Mouse (Mus musculus): ENCODE measurements around the gene Utrn. TPM values are rescaled to one million over a fixed set of nuclear protein-coding genes. Genes with fewer than 3 reads are reported as not detected.

Utrn gene
- polyA plus RNA-seq, 1 experiment, result 159 TPM

- H3K9me3 ChIP-seq (replicated peaks; ENCODE audit: control insufficient read depth, insufficient read depth, low read length, poor library complexity, severe bottlenecking), result no peaks in the 10 kb centered on the region
- no peak overlapping the region for H3K4me3 ChIP-seq (ENCODE audit: low read depth, low read length)
- no peak overlapping the region for H3K9ac ChIP-seq (ENCODE audit: low read depth, poor library complexity, severe bottlenecking)
- no peaks in the 10 kb centered on the region for H3K4me1 ChIP-seq (ENCODE audit: control insufficient read depth, insufficient read depth, low read length)
- TF ChIP-seq EP300 (IDR thresholded peaks at IDR 0.05; ENCODE audit: insufficient read depth, low read depth, low read length) (no peak), CTCF (IDR thresholded peaks at IDR 0.05; ENCODE audit: low read depth, low read length) (no peak), POLR2A (IDR thresholded peaks at IDR 0.05; ENCODE audit: insufficient read depth, low read length) (no peak)
- 0 out of 2 replicates have a peak, but pooled peaks cover 3% of the 10 kb centered on the region for H3K36me3 ChIP-seq (ENCODE audit: control insufficient read depth, insufficient read depth, low read length, poor library complexity, severe bottlenecking)
- H3K27me3 ChIP-seq (ENCODE audit: control insufficient read depth, insufficient read depth, low read length, poor library complexity, severe bottlenecking), result no peaks in the 10 kb centered on the region; the same call in 1 of the 2 replicates
- H3K27ac ChIP-seq (ENCODE audit: insufficient read depth, low read length), result no peak overlapping the region
Measured at GRCm38 (mm10) chr10:12743717-12744116, 125.4 kb downstream of the Utrn start.

DNA sequence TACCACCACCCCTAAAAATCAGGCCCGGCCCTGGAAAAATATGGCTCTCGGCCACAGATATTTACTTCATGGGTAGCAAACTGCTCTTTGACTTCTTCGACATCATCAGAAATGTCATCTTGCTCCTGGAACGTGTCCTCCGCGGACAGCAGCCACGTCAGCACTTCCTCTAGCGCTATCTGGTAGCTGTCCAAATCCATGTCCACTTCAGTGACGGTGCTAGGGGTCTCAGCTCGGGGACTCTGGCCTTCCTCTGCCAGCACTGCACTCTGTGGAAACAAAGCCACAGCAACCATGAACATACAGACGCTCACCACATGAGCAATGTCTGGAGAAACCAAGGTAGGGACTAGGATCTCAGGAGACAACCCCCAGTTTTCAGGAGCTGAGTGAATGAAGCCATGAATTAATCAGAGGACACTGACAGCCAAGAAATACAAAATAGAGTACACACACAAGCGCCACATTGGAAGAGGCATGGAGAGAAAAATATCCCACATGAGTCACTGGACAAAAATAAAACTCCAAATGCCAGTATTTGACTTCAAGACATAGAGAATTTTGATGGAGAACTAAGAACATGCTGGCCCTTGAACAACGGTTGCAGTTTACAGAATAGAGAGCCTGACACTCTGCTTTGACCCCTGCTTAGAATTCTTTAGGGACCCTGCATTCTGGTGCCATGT, 129.7 kb downstream of the Utrn start:
- Histone ChIP-seq H3K4me3 (ENCODE audit: low read depth, low read length) (no peak overlapping the region), H3K4me1 (ENCODE audit: control insufficient read depth, insufficient read depth, low read length) (no peaks in the 10 kb centered on the region), H3K27me3 (ENCODE audit: control insufficient read depth, insufficient read depth, low read length, poor library complexity, severe bottlenecking) (no peaks in the 10 kb centered on the region; the same call in 1 of the 2 replicates), H3K36me3 (ENCODE audit: control insufficient read depth, insufficient read depth, low read length, poor library complexity, severe bottlenecking) (peaks cover 5% of the 10 kb centered on the region), H3K27ac (ENCODE audit: insufficient read depth, low read length) (no peak overlapping the region), H3K9me3 (replicated peaks; ENCODE audit: control insufficient read depth, insufficient read depth, low read length, poor library complexity, severe bottlenecking) (peaks cover 8% of the 10 kb centered on the region), H3K9ac (ENCODE audit: low read depth, poor library complexity, severe bottlenecking) (no peak overlapping the region)
- no peak for TF ChIP-seq CTCF (IDR thresholded peaks at IDR 0.05; ENCODE audit: low read depth, low read length)
- no peak for TF ChIP-seq POLR2A (IDR thresholded peaks at IDR 0.05; ENCODE audit: insufficient read depth, low read length)
- no peak for TF ChIP-seq EP300 (IDR thresholded peaks at IDR 0.05; ENCODE audit: insufficient read depth, low read depth, low read length)

GRCm38 (mm10) chr10:12737926-12738325, 131.2 kb downstream of the Utrn start:
- Histone ChIP-seq H3K27ac (ENCODE audit: insufficient read depth, low read length) (no peak overlapping the region), H3K36me3 (ENCODE audit: control insufficient read depth, insufficient read depth, low read length, poor library complexity, severe bottlenecking) (peaks cover 2% of the 10 kb centered on the region), H3K4me3 (ENCODE audit: low read depth, low read length) (no peak overlapping the region), H3K27me3 (ENCODE audit: control insufficient read depth, insufficient read depth, low read length, poor library complexity, severe bottlenecking) (no peaks in the 10 kb centered on the region), H3K4me1 (ENCODE audit: control insufficient read depth, insufficient read depth, low read length) (no peaks in the 10 kb centered on the region), H3K9me3 (replicated peaks; ENCODE audit: control insufficient read depth, insufficient read depth, low read length, poor library complexity, severe bottlenecking) (peaks cover 11% of the 10 kb centered on the region), H3K9ac (ENCODE audit: low read depth, poor library complexity, severe bottlenecking) (no peak overlapping the region)
- TF ChIP-seq EP300 (IDR thresholded peaks at IDR 0.05; ENCODE audit: insufficient read depth, low read depth, low read length), result no peak
- no peak for TF ChIP-seq POLR2A (IDR thresholded peaks at IDR 0.05; ENCODE audit: insufficient read depth, low read length)
- no peak for TF ChIP-seq CTCF (IDR thresholded peaks at IDR 0.05; ENCODE audit: low read depth, low read length)

- Histone ChIP-seq H3K36me3 (ENCODE audit: control insufficient read depth, insufficient read depth, low read length, poor library complexity, severe bottlenecking) (peaks cover 2% of the 10 kb centered on the region), H3K4me3 (ENCODE audit: low read depth, low read length) (no peak overlapping the region), H3K9ac (ENCODE audit: low read depth, poor library complexity, severe bottlenecking) (no peak overlapping the region), H3K4me1 (ENCODE audit: control insufficient read depth, insufficient read depth, low read length) (no peaks in the 10 kb centered on the region), H3K27ac (ENCODE audit: insufficient read depth, low read length) (no peak overlapping the region), H3K27me3 (ENCODE audit: control insufficient read depth, insufficient read depth, low read length, poor library complexity, severe bottlenecking) (no peaks in the 10 kb centered on the region), H3K9me3 (replicated peaks; ENCODE audit: control insufficient read depth, insufficient read depth, low read length, poor library complexity, severe bottlenecking) (peaks cover 11% of the 10 kb centered on the region)
- TF ChIP-seq POLR2A (IDR thresholded peaks at IDR 0.05; ENCODE audit: insufficient read depth, low read length) (no peak), EP300 (IDR thresholded peaks at IDR 0.05; ENCODE audit: insufficient read depth, low read depth, low read length) (no peak), CTCF (IDR thresholded peaks at IDR 0.05; ENCODE audit: low read depth, low read length) (no peak)
Measured at GRCm38 (mm10) chr10:12736861-12737835, 132.0 kb downstream of the Utrn start.

DNA sequence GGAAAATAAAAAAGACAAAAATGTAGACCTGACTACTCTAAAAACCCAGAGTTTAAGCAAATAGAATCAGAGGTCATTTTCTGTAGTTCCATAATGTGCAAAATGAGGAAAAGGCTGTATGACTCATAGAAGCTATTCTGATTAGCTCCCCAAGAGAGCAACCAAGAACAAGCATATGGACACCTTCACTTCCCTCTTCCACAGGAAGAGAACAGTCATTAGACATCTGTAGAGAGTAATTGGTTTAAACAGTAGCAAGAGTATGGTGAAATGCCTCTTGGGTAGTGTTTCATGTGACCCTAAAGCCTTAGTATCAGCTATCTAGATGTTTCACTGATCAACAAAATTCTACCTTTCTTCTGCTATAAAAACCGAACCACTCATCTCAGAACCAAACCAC, 133.5 kb downstream of the Utrn start:
- Histone ChIP-seq H3K9ac (ENCODE audit: low read depth, poor library complexity, severe bottlenecking) (no peak overlapping the region), H3K27ac (ENCODE audit: insufficient read depth, low read length) (no peak overlapping the region), H3K4me1 (ENCODE audit: control insufficient read depth, insufficient read depth, low read length) (no peaks in the 10 kb centered on the region), H3K27me3 (ENCODE audit: control insufficient read depth, insufficient read depth, low read length, poor library complexity, severe bottlenecking) (no peaks in the 10 kb centered on the region), H3K4me3 (ENCODE audit: low read depth, low read length) (no peak overlapping the region), H3K9me3 (replicated peaks; ENCODE audit: control insufficient read depth, insufficient read depth, low read length, poor library complexity, severe bottlenecking) (peaks cover 11% of the 10 kb centered on the region), H3K36me3 (ENCODE audit: control insufficient read depth, insufficient read depth, low read length, poor library complexity, severe bottlenecking) (peaks cover 2% of the 10 kb centered on the region)
- no peak for TF ChIP-seq EP300 (IDR thresholded peaks at IDR 0.05; ENCODE audit: insufficient read depth, low read depth, low read length)
- no peak for TF ChIP-seq CTCF (IDR thresholded peaks at IDR 0.05; ENCODE audit: low read depth, low read length)
- TF ChIP-seq POLR2A (IDR thresholded peaks at IDR 0.05; ENCODE audit: insufficient read depth, low read length), result no peak

Data from ES-Bruce4 (cell line).